Mouse (Mus musculus): Measurements from ENCODE around the gene Mycbpap. TPM values are rescaled to one million over a fixed set of nuclear protein-coding genes. Genes with fewer than 3 reads are reported as not detected.

Mycbpap gene
- polyA plus RNA-seq, 1 experiment = 7.6 TPM

GRCm38 (mm10) chr11:94484636-94485035 is 36.9 kb downstream of the Mycbpap start:
- Histone ChIP-seq H3K4me1 (ENCODE audit: control insufficient read depth, insufficient read depth, low read length) (0 out of 2 replicates have a peak, but pooled peaks cover 2% of the 10 kb centered on the region), H3K4me3 (replicated peaks; ENCODE audit: extremely low read depth, low read depth, low read length) (no peak overlapping the region)
- 88% methylated on average over 9 of the region's 9 CpGs for WGBS
- TF ChIP-seq POLR2A (IDR thresholded peaks at IDR 0.05; ENCODE audit: borderline replicate concordance, extremely low read depth, low read depth, low read length) = no peak
- TF ChIP-seq CTCF (IDR thresholded peaks at IDR 0.05; ENCODE audit: insufficient read depth, low read length) = no peak
- DNase-seq = no peak

- WGBS = 80% methylated on average over 14 of the region's 14 CpGs
- H3K4me3 ChIP-seq (replicated peaks; ENCODE audit: extremely low read depth, low read depth, low read length) = no peak overlapping the region
- TF ChIP-seq CTCF (IDR thresholded peaks at IDR 0.05; ENCODE audit: insufficient read depth, low read length) = no peak
- no peak for TF ChIP-seq POLR2A (IDR thresholded peaks at IDR 0.05; ENCODE audit: borderline replicate concordance, extremely low read depth, low read depth, low read length)
- DNase-seq = no peak
- no peaks in the 10 kb centered on the region for H3K4me1 ChIP-seq (ENCODE audit: control insufficient read depth, insufficient read depth, low read length)
These were observed 37.6 kb downstream of the Mycbpap start for GRCm38 (mm10) chr11:94483921-94484320.

DNA sequence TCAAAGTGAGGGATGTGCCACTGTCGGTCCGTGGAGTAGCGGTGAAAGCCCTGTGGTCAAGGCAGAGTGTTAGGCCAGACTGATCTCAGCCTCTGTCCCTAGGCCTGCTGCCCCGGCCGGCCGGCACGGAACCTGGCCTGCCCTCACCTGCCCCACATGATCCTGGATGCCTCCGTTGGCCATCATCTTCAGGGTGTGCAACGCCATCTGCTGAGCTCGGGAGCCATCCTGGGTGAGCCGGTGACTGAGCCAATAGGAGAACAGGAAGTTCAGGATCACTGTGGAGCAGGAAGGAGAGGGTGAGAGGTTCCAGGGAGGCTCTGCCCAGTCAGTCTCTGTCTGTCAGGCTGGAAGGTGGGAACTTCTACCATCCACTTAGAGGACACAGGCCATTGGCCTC is 38.1 kb downstream of the Mycbpap start:
- DNase-seq = no peak
- no peak overlapping the region for H3K4me3 ChIP-seq (replicated peaks; ENCODE audit: extremely low read depth, low read depth, low read length)

GRCm38 (mm10) chr11:94482738-94483137 is 38.8 kb downstream of the Mycbpap start:
- WGBS = 92% methylated on average over 11 of the region's 11 CpGs
- TF ChIP-seq CTCF (IDR thresholded peaks at IDR 0.05; ENCODE audit: insufficient read depth, low read length) (no peak), POLR2A (IDR thresholded peaks at IDR 0.05; ENCODE audit: borderline replicate concordance, extremely low read depth, low read depth, low read length) (no peak)
- DNase-seq = no peak
- H3K4me3 ChIP-seq (replicated peaks; ENCODE audit: extremely low read depth, low read depth, low read length) = no peak overlapping the region
- H3K4me1 ChIP-seq (ENCODE audit: control insufficient read depth, insufficient read depth, low read length) = no peaks in the 10 kb centered on the region

More for the DNA sequence above, 38.1 kb downstream of the Mycbpap start:
- no peaks in the 10 kb centered on the region for H3K4me1 ChIP-seq (ENCODE audit: control insufficient read depth, insufficient read depth, low read length)
- WGBS = 85% methylated on average over 11 of the region's 11 CpGs
- TF ChIP-seq POLR2A (IDR thresholded peaks at IDR 0.05; ENCODE audit: borderline replicate concordance, extremely low read depth, low read depth, low read length) (no peak), CTCF (IDR thresholded peaks at IDR 0.05; ENCODE audit: insufficient read depth, low read length) (no peak)

DNA sequence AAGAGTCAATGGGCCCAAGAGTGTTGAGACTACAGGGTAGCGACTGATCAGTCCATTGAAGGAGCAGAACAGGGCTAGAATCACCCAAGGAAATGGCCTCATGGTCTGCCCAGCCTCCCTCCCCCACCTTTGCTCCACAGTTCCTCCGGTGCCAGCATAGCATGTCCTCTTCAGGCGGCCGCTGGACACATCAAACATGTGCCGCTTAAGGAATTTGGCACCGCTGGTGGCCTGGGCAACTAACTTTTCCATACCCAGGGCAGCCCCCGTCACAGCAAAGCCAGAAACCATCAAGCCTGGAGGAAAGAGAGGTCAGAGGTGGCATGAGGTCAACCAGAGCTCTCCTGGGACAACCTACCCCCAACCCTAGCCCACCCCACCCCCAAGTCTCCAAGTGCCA is 39.6 kb downstream of the Mycbpap start:
- Histone ChIP-seq H3K4me1 (ENCODE audit: control insufficient read depth, insufficient read depth, low read length) (no peaks in the 10 kb centered on the region), H3K4me3 (replicated peaks; ENCODE audit: extremely low read depth, low read depth, low read length) (no peak overlapping the region)
- 83% methylated on average over 7 of the region's 7 CpGs for WGBS
- TF ChIP-seq CTCF (IDR thresholded peaks at IDR 0.05; ENCODE audit: insufficient read depth, low read length) = no peak
- TF ChIP-seq POLR2A (IDR thresholded peaks at IDR 0.05; ENCODE audit: borderline replicate concordance, extremely low read depth, low read depth, low read length) = no peak
- DNase-seq = no peak

- no peak for DNase-seq
- TF ChIP-seq CTCF (IDR thresholded peaks at IDR 0.05; ENCODE audit: insufficient read depth, low read length) (no peak), POLR2A (IDR thresholded peaks at IDR 0.05; ENCODE audit: borderline replicate concordance, extremely low read depth, low read depth, low read length) (no peak)
- WGBS = 92% methylated on average over 9 of the region's 9 CpGs
- H3K4me3 ChIP-seq (replicated peaks; ENCODE audit: extremely low read depth, low read depth, low read length) = no peak overlapping the region
- no peaks in the 10 kb centered on the region for H3K4me1 ChIP-seq (ENCODE audit: control insufficient read depth, insufficient read depth, low read length)
These were observed 41.2 kb downstream of the Mycbpap start for GRCm38 (mm10) chr11:94480382-94480781.

GRCm38 (mm10) chr11:94477651-94478050 is 43.9 kb downstream of the Mycbpap start:
- no peak for DNase-seq
- Histone ChIP-seq H3K4me3 (replicated peaks; ENCODE audit: extremely low read depth, low read depth, low read length) (no peak overlapping the region), H3K4me1 (ENCODE audit: control insufficient read depth, insufficient read depth, low read length) (peaks cover 4% of the 10 kb centered on the region; the same call in 1 of the 2 replicates)
- no peak for TF ChIP-seq CTCF (IDR thresholded peaks at IDR 0.05; ENCODE audit: insufficient read depth, low read length)
- no peak for TF ChIP-seq POLR2A (IDR thresholded peaks at IDR 0.05; ENCODE audit: borderline replicate concordance, extremely low read depth, low read depth, low read length)
- WGBS = 63% methylated on average over 6 of the region's 6 CpGs

DNA sequence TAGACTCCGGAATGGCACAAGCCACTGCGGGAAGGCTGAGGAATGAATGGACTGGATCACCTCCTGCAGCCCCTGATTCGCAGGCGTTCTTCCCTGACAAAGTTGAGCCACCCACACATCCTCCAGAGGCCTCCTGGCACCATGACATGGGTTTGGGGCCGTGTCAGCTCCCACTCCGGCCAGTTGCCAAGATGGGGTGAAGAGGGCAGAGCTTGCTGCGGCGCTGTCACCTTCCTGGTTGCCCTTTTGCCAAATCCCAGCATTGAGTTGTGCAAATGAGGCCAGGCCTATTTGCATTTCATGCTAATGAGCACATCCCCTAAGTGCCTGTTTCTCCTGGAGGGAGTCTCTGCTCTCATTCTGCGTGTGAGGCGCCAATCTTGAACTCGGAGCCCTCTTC is 45.8 kb downstream of the Mycbpap start:
- peaks cover 4% of the 10 kb centered on the region; the same call in 1 of the 2 replicates for H3K4me1 ChIP-seq (ENCODE audit: control insufficient read depth, insufficient read depth, low read length)
- WGBS = 22% methylated on average over 11 of the region's 11 CpGs
- DNase-seq = no peak
- TF ChIP-seq CTCF (IDR thresholded peaks at IDR 0.05; ENCODE audit: insufficient read depth, low read length) (no peak), POLR2A (IDR thresholded peaks at IDR 0.05; ENCODE audit: borderline replicate concordance, extremely low read depth, low read depth, low read length) (no peak)
- H3K4me3 ChIP-seq (replicated peaks; ENCODE audit: extremely low read depth, low read depth, low read length) = no peak overlapping the region

DNA sequence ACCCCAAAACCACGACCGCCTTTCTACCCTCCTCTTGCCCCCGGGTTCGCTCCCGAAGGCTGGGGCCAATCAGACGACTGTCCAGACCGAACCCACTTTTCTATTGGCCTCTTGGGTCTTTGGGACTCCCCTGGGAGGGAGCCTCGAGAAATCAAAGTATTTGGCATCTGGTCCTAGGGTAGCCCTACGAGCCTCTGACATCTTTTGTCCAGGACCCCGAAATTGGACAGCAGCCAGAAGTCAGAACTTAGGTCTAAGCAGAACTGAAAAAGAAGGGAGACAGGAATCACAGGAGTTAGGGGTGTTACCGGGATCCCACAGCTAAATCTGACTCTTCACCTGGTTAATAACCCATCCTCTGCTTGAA is 47.0 kb downstream of the Mycbpap start:
- peaks cover 4% of the 10 kb centered on the region; the same call in 1 of the 2 replicates for H3K4me1 ChIP-seq (ENCODE audit: control insufficient read depth, insufficient read depth, low read length)
- 1% methylated on average over 11 of the region's 11 CpGs for WGBS
- no peak for TF ChIP-seq POLR2A (IDR thresholded peaks at IDR 0.05; ENCODE audit: borderline replicate concordance, extremely low read depth, low read depth, low read length)
- no peak for TF ChIP-seq CTCF (IDR thresholded peaks at IDR 0.05; ENCODE audit: insufficient read depth, low read length)

DNA sequence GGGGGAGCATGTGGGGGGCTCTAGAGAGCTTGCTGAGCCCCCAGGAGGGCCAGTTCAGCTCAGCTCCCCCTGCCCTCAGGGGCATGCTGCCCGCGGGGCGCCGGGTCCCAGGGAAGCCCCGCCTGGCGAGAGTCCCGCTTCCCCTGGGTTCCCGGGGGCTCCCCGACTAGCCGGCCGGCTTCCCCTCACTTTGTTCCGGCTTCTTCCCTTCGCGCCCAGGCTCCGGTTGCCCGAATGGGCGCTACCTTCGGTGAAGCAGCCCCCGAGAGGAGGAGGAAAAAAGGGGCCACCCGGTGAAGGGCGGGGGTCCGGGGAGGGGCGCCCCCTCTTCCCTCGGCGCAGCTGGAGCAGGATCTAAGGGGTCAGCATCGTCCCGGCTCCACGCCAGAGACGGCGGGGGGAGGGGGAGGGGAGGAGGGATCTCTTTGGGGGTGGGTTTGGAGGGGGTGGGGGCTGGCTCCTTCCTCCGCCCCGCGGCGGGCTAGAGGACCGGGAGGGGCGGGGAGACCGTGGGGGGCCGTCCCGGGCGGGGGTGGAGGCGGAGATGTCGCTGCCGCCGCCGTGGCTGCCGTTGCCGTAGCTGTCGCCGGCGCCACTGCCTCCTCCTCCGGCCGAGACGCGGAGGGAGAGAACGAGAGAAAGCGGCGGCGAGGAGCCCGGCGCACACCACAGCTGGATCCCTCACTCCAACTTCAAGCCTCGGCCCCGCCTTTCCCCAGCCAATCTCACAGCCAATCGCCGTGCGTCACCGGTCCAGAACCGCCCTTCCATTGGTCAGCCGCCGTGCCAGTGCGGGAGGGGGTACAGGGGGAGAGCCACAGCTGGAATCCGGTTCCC is 47.6 kb downstream of the Mycbpap start, which contains the start of gene Cacna1g:
Gene Cacna1g (minus strand): TSS at position 492 of the 837 bp plus-strand sequence.
- under 1% methylated on average over 60 of the region's 71 CpGs for WGBS
- H3K4me3 ChIP-seq (replicated peaks; ENCODE audit: extremely low read depth, low read depth, low read length) = peak within 1 kb of the TSS; percentile 10
- TF ChIP-seq POLR2A (IDR thresholded peaks at IDR 0.05; ENCODE audit: borderline replicate concordance, extremely low read depth, low read depth, low read length) (no peak), CTCF (IDR thresholded peaks at IDR 0.05; ENCODE audit: insufficient read depth, low read length) (no peak)
- H3K4me1 ChIP-seq (ENCODE audit: control insufficient read depth, insufficient read depth, low read length) = peaks cover 4% of the 10 kb centered on the region; the same call in 1 of the 2 replicates
- DNase-seq = peak; percentile 83

More for the DNA sequence above, 47.0 kb downstream of the Mycbpap start:
- no peak overlapping the region for H3K4me3 ChIP-seq (replicated peaks; ENCODE audit: extremely low read depth, low read depth, low read length)
- no peak for DNase-seq

Data from lung, adult 2 months (tissue).